Mouse (Mus musculus) heart, adult 18-20 months (tissue): ENCODE measurements around the gene Smim24. TPM values are rescaled to one million over a fixed set of nuclear protein-coding genes. Genes with fewer than 3 reads are reported as not detected.

Experiments
- DNase-seq, 2 experiments: peaks; one replicate each; pipeline ENCODE4 v3.0.0; 2021 to 2022; ENCODE audit warnings: mixed read lengths in 1 of 2
- long read RNA-seq, 2 experiments: library from polyadenylated mRNA; stranded (forward); transcript quantifications; one replicate each; pipeline ENCODE4 v2.0.0; 2021
- total RNA-seq, 2 experiments: library from RNA; stranded (reverse); gene quantifications; 2 replicates each; pipeline ENCODE4 v1.2.3; 2021

Gene Smim24
- 1 to 10 TPM; 1.9 to 2.2 TPM for total RNA-seq
- long read RNA-seq, experiment 1: 0 reads
- long read RNA-seq, experiment 2: 0 reads

DNA sequence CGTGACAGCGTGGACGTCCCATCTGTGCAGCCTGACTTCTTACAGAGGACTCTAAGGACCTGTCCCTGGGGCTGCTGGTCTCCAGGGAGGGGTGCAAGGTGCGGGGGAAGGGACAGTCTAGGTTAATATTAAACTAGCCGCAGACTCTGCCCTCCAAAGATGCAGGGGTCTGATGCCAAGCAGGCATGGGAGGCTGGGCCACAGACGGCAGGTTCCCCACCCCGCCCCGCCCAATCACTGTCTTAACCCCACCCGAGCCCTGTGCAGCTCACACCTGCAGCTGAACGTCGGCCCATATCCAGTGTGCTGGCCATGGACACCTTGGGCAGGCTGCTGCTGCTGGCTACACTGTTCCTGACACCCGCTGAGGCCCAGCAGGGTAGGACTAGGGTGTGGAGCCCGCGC, at the start of gene Smim24:
Smim24 (plus strand) TSS at position 271 of the 405 bp plus-strand sequence.
- DNase-seq: no peak

DNA sequence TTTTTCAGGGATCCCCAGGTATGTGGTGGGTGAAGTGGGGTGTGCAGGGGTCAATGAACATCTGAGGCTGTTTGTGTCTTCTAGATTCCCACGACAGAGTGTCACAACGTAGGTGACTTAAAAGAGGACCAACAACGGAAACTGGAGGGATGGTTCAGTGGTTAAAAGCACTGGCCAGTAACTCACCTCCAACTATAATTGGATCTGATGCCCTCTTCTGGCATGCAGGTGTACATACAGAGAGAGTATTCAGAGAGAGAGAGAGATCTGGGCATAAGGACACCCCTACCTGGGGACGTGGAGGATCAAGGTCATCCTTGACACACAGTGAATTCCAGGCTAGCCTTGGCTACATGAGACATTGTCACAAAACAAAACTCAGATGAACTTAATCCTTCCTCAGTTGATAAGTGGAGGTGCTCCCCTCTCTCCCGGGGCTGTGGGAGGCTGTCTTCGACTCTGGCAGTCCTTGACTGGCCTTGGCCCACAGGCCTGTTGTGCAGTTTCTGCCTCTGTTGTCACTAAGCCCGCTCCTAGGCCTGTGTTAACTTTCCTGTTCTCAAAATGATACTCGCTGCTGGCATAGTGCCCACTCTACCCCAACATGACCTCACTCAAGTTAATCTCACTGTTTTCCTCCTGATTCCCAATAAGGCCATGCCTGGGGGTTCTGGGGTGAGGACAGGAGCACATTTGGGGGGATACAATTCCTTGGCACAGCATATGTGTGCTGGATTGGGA, 48.3 kb upstream of the Smim24 start:
- DNase-seq: peak in 1 of 2 experiments; percentile 50

DNA sequence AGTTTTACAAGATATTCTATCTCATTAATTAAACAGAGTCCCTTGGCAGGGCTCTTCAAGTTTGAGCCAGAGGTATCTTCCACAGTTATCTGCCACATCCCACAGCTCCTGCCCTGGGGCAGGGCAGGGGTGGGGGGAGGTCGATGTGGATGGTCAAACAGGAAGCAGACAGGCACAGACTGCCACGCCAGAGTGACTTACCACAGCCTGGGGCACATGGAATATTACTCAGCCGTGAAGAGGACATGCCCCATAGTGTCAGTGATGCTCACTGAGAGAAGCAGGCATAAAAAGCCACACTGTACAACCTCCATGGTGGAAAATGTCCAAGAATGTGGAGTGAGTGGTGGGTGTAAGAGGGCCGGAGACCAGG, 47.7 kb upstream of the Smim24 start:
- DNase-seq: no peak

DNA sequence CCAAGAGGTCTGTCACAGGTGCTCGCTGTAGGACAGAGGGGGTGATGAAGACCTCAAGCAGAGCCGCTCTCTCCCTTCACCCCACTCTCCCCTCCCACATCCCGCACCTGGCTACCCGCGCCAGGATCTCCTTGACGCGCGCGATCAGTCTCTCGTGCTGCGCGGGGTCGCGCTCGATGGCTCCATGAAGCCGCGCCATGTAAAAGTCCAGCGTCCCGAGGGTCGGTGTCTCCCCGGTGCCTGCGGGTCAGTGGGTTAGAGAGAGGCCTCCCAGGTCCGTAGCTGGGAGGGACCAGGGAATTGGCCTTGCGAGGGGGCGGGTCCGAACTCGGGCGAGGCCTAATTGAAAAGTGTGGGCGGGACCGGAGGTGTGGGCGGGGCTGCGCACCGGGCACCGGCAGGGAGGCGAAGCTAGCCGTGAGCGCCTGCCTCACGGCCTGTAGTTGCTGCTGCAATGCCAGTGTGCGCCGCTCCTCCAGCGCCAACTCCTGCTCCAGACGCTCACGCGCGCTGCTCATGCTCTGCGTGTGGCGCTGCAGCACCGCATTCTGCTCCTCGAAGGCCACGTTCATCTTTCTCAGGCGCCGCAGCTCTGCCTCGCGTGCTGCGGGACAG, 46.3 kb upstream of the Smim24 start:
- DNase-seq: no peak

DNA sequence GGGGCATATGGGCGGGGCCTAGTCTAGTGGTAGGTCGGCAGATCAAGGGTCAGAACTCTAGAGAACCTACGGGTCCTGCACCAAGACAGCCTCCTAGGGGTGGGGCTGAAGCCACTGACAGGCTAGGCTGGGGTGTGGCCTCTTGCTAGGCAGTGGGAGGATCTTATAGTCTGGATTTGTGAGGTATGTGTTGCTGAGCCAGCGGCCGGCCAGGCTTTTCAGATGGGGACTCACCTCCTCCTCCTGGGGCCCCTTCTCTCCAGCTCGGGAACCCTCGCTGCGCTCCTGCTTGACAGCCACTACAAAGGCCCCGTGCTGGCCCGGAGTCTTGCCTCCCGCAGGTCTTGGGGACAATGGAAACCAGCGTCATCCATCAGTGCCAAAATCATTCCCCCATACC, 43.7 kb upstream of the Smim24 start:
- peak in 1 of 2 experiments; percentile 41 for DNase-seq

DNA sequence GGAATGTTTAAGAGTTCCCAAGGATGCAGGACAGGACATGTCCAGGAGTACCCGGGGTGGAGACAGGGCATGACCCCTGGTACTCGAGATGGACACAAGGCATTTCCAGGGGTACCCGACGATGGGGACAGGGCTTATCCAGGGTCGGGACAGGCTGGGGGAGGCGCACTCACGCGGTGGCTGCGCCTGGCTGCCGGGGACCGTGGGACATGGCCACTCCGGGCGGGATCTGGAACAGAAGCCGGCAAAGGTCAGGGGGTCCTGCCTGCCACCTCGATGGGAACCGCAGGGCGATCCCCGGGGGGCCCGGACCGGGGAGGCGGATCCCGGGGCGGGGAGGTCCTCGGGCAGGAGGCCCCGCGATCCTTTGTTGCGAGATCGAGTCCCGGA, 42.9 kb upstream of the Smim24 start:
- DNase-seq: no peak

DNA sequence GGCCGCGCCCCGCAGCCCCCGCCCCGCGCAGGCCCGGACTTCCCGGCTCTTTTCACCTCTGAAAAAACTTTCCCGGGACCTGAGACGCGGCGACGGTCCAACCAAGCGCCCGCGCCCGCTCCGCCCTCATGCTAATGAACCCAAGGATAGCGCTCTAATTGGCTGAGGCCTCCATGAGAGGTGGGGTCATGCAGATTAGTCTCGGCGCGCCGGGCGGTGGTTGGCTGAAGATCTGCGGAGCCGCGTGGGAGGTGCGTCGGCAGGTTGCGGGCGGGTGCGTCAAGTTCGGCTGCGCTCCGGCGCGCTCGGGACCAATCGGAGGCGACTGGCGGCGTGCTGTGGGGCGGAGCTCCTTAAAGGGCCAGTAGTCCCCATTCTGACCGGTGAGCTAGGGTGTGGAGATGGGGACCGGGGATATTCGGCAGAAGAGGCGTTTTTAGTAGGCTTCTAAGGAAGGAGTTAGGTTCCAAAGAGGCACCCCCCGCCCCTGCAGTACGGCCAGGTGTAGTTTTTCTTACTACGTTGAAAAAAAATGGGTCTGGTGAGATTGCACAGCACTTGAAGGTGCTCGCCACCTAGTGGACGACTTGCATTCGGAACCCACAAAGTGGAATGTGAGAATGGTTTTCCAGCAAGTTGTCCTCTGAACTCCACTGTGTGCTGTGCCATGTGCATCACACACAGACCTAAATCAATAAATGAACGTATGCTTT, 42.3 kb upstream of the Smim24 start, which contains the start of gene Hmg20b:
Hmg20b (minus strand) TSS at position 130 of the 713 bp plus-strand sequence.
- peak; percentile 99 to 100 for DNase-seq

DNA sequence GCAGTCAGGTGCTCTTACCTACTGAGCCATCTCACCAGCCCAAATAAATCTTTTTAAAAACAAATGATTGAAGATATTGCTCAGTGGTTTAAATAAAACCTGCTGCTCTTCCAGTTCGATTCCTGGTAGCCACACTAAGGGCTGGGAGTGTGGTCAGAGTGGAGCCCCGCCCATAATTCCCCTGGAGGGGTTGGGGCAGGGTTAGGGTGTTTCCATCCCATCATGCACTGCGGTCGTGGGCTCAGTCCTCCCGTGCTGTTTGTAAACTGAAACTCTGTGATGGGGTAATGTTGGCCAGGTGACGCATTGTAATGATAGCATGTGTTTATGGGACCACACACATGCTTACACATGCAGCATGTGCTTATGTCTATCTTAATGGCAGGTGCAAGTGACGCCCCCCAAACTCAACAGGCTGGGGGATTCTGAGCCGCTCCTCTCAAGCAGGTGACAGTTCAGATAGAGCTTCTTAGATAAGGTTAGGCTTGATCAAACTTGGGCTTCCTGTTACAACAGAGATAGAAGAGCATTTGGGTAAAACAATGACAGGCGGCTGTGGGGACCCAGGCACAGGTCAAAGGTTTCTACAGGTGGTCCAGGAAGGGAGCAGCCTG, 41.1 kb upstream of the Smim24 start:
- no peak for DNase-seq

DNA sequence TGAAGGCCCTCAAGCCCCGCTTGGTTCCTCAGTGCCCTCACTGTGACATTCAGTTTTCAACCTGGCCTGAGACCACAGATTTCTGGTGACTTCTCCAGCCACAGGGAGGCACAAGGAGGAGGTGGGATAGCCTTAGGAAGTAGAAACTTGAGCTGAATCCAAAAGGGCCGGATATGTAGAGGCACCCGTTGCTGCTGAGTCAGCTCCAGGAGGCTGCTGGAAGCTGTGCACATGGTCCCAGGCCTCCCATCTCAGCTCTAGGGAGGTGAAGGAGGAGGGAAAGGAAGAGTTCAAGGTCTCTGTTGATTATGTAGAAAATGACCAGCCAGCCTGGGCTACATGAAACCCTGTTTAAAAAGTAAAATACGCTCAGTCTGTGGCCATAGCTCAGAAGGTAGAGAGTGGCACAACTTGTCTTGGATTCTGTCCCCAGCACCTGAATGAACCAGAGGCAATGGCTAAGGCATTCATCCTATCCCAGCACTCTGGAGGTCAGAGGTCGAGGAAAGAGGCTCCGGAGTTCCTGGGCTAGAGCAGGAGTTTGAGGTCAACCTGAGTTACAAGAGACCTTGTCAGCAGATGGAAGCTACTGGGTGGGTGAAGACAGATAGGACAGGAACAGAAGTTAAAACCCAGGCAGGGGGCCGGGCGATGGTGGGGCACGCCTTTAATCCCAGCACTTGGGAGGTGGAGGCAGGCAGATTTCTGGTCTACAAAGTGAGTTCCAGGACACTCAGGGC, 37.9 kb upstream of the Smim24 start:
- DNase-seq: no peak

DNA sequence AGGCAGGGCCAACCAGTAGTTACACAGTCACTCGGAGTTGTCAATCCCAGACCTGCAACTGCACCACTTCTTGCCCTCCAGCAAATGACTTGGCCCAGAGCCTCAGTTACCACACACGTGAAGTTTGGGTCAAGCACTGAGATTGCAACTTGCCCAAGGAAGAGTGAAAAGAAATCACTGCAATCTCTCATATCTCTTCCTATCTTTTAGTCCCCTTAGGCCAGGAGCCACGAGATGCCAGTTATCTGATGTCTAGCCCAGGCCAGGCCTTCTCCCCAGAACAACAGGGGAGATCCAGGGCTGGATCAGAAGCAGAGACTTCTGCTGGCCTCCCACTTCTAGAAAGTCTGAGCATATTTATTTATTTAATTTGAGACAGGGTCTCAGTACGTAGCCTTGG, 37.3 kb upstream of the Smim24 start:
- DNase-seq: no peak

DNA sequence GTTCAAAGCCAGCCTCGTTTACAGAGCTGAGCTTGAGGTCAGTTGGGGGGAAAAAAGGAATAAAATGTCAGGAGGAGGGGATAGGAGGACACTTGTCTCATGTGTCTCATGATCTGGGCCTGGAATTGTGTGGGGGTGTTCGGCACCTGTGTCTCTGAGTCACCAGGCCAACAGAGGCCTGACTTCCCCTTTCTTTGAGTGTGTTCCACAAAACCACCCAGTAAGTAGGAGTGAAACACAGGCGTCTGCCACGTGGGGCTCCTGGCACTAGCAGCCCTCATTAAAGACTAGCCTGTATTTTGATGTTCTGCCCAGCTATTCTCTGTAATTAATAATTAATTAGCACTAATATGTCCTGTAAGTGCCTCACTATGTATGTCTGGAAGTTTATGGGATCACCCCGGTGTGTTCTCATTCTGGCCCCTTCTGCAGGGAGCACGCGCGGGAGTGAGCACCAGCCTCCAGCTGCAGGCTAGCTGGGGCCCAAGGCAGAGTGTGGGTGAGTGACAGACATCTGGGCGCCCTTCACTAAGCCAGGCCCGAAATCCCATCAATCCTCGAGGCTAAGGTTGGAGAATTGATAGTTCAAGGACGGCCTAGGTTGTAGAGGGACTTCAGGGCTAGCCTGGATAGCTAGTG, 36.4 kb upstream of the Smim24 start:
- DNase-seq: peak in 1 of 2 experiments; percentile 30

DNA sequence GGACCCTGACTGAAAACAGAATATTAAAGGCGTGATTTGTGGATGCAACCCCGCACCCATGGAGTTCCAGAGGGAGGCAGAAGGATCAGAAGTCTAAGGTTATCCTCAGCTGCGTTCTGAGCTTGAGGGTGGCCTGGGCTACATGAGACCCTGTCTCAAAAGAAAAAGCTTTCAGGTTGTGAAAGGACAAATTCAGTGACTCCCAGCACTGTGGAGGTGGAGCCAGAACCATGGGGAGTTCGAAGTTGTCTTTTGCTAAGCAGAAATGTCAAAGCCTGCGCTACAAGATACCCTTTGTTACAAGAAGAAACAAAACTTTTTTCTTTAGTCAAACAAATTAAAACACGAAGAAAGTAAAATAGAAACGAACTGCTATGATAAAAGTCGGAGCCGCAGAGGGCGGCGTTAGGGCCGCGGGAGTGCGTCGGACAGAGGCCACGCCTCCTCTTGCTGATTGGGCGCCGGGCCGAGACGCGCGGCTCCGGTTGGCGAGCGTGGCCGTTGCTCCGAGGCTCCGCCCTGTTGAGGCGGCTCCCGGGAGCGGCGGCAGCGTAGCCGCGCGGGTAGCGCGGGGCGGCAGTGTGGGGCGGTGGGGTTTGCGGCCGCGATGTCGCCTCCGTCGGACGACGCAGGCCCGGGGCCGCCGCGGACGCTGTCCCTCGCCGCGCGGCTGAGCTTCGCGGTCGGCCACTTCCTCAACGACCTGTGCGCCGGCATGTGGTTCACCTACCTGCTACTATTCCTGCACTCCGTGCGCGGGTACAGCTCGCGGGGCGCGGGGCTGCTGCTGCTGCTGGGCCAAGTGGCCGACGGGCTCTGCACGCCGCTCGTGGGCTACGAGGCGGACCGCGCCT, 35.6 kb upstream of the Smim24 start, which contains the start of gene Mfsd12:
Mfsd12 (plus strand) TSS at position 501 of the 854 bp plus-strand sequence.
- peak; percentile 94 to 95 for DNase-seq

DNA sequence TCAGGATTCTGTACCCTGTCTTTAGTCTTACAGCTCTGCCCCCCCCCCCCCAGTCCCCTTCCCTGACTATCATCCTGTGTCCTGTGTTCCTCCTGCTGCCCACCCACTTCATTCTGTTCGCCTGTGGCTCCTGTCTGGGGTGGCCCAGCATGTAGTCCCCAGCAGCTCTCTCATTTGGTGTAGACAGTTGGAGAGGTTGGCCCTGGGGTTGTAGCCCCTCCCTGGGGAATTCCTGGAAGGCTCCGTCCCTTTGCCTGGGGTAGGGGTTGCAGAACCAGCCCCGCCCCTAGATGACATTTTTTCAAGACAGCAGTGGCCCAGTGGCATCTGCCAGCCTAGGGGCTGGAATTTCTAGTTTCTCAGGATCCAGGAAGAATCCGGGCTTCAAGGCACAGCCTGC, 34.6 kb upstream of the Smim24 start:
- DNase-seq: no peak

DNA sequence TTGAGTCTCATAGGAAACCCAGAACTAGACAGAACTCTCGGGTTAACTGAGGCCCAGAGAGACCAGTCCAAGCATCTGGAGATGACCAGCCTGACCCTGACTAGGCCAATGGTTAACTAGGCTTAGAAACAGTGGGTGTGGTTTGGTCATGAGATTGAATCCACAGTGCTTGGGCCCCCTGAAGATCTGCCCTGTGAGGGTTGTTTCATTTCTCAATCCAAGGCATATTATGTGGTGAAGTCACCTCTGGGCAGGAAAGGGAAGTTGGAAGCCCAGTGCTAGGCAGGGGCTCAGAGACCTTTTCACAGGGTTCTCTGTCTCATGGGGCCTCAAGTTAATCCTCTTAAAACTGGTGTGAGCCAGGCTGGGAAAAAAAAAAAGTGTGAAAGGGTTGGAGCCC, 34.0 kb upstream of the Smim24 start:
- no peak for DNase-seq

DNA sequence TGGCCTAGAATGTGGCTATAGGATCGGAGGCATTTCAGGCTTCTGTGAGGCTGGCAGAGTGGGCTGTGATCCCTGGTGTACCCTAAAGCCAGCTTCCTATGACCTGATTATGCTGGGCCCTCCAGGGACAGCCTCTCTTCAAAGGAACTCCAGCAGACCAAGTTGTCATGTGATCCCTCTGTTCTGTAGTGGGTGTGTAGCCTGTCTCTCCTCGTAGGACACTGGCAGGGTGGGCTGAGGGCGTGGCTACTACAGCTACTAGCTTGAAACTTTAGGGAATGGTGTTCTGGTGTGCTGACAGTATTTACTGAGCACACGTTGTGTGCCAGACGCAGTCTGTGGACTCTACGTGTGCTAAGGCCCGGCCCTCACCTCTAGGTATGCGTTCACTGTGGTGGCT, 32.1 kb upstream of the Smim24 start:
- no peak for DNase-seq

DNA sequence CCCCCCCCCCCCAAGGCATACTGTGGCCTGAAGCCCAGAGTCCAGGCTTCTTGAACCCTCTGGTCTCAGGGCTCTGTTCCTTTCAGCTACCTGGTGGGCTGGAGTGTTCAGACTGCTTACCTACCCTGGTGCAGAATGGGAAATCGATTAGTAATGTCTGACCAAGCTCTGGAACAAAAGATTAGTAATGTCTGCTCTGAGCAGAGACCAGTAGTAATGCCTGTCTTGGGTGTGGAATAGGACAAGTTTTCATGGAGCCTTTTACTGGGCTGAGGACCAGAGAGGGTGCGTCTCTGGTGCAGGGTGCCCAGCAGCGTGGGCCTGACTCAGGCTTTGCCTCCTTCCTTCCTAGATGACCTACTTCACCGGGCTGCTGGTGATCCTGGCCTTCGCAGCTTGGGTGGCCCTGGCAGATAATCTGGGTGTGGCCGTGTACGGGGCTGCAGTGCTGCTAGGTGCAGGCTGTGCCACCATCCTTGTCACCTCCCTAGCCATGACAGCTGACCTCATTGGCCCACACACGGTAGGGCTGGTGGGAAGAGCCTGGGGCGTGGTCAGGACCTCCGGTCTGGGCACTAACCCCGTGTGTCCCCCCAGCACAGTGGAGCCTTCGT, 30.4 kb upstream of the Smim24 start:
- DNase-seq: no peak

DNA sequence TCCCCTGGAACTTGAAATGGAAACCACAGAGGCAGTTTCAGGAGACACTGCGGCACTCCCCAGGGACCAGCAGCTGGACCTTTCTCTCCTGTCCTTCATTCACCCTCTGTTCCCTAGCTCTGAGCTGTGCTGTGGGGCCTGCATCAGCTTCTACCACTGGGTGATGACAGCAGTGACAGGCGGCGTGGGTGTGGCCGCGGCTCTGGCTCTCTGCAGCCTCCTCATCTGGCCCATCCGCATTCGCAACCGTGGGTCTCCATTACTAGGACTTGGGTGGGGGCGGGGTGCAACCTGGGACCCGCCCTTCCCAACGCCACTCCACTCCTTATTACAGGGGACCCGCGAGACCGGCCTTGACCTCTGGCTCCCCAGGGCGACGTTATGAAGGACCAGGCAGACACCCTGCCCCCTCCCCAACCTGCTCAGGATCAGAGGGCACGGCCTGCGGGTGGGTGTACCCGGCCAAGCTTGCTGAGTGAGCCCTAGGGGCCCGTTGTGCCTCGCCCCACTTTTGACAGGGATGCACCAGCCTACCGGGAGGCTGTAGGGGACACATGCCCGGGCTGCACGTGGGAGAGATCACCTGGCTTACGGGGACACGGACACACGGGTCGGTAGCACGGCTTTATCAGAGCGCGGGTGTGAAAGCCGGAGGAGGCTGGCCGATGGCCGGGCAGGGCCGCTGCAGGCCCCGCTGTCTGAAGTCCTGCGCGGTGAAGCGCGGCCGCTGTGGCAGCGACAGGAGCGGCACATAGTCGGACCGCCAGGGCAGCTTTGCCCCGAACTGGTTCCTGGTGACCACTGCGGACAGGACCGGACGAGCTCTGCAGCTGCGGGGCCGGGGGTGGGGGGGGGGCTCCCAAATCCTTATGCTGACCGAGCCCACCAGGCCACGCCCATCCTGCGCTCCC, 29.2 kb upstream of the Smim24 start:
- DNase-seq: peak; percentile 55 to 68

DNA sequence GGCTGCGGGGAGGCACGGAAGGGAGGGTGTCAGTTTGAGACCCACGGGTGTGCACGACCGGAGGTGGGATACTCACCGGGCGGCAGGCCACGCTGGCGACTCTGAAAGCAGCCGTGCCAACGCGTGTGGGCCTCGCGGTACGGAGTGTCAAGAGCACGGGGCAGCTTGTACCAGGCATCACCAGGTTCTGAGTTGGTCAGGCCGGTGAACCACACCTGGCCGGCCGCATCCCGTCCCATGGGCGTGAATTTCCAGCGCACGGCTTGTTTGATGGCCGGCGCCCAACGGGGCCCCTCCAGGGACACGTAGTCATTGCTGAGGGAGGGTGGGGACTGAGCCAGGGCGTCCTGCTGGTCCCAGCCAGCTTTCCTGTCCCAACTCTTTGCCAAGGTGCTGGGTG, 28.2 kb upstream of the Smim24 start:
- DNase-seq: peak in 1 of 2 experiments; percentile 60

DNA sequence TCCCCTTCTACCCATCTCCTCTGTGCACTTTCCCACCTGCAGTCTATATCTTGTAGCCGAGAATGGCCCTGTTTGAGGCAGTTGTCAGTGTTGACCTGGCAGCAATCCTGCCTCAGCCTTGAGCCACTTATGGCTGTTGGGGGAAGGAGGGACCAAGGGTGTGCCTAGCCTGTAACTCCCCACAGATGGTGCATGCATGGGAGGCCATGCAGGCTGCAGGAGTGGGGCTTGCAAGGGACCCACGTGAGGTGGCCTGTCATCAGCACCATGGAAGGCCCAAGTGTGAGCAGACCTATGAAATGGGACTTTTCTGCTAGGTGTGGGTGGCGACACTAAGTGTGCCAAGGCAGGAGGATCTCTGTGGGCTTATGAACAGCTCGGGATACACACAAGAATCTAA, 27.8 kb upstream of the Smim24 start:
- no peak for DNase-seq
